ENCODE assay signal across 21 mouse cellular contexts in the genomic region with DNA sequence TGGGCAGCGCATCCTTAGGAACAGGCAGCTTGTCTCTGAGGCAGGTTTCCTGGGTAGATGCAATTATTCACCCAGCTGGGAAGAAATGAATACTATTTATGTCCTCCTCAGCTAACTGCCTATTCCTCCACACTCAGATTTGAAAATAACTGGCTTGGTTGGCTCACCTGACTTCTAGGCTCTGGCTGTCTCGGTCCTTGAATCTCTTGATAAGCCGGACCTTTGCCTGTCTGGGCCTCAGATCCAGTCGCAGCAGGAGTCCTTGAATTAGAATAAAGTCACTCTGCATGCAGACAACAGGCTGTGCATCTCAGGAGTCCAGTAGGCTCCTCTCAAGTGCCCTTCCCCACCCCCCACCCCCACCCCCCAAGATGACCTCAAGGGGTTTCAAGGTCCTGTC.
DNase-seq lines count a peak whose midpoint lies in the region; ATAC-seq lines count a peak whose summit lies in the region.
"Had no signal": no experiment of that assay in that cellular context is flagged by ENCODE, and none has a peak within 500 bp of the region (broad histone marks: within the 10 kb centered on the region; RNA-seq: fewer than 3 reads in every experiment).

No protein-coding gene starts in this region.

- ATAC-seq in heart, embryonic 12.5 days (ENCODE audit: insufficient number of reproducible peaks, low FRiP score): no peak
- no peak for ATAC-seq in midbrain, embryonic 16.5 days
- ATAC-seq in midbrain, embryonic 14.5 days (ENCODE audit: low FRiP score, low TSS enrichment): no peak
- ATAC-seq: hindbrain, embryonic 16.5 days; liver, embryonic 12.5 days had no signal

- no peak overlapping the region for H3K9ac ChIP-seq in heart, embryonic 12.5 days
- H3K9ac ChIP-seq in midbrain, embryonic 16.5 days (ENCODE audit: low read depth, low read length): 0 out of 2 replicates have a peak overlapping the region, but pooled peaks have one; percentile 21
- H3K9ac ChIP-seq in midbrain, embryonic 14.5 days (replicated peaks; ENCODE audit: low read length): no peak overlapping the region
- H3K9ac ChIP-seq: embryonic facial prominence, embryonic 12.5 days; limb, embryonic 12.5 days; liver, embryonic 12.5 days had no signal

- H3K27ac ChIP-seq in heart, embryonic 12.5 days (ENCODE audit: poor library complexity, severe bottlenecking): peak overlapping the region; percentile 37; the same call in 1 of the 2 replicates
- no peak overlapping the region for H3K27ac ChIP-seq in midbrain, embryonic 16.5 days (ENCODE audit: low read length)
- H3K27ac ChIP-seq in midbrain, embryonic 14.5 days (replicated peaks; ENCODE audit: low read depth, low read length): no peak overlapping the region
- no peak overlapping the region for H3K27ac ChIP-seq in embryonic facial prominence, embryonic 10.5 days (replicated peaks)
- H3K27ac ChIP-seq: embryonic facial prominence, embryonic 12.5 days; limb, embryonic 12.5 days; liver, embryonic 12.5 days had no signal

- no peak overlapping the region for H3K4me2 ChIP-seq in heart, embryonic 12.5 days
- H3K4me2 ChIP-seq in midbrain, embryonic 16.5 days (ENCODE audit: low read length): no peak overlapping the region
- H3K4me2 ChIP-seq in midbrain, embryonic 14.5 days (ENCODE audit: low read length): no peak overlapping the region
- H3K4me2 ChIP-seq: embryonic facial prominence, embryonic 12.5 days; limb, embryonic 12.5 days; liver, embryonic 12.5 days had no signal

- H3K36me3 ChIP-seq in heart, embryonic 12.5 days: no peaks in the 10 kb centered on the region
- no peaks in the 10 kb centered on the region for H3K36me3 ChIP-seq in midbrain, embryonic 16.5 days (ENCODE audit: control insufficient read depth, insufficient read depth, low read length)
- no peaks in the 10 kb centered on the region for H3K36me3 ChIP-seq in midbrain, embryonic 14.5 days (ENCODE audit: control insufficient read depth, insufficient read depth, low read length)
- H3K36me3 ChIP-seq in embryonic facial prominence, embryonic 10.5 days (replicated peaks): no peaks in the 10 kb centered on the region
- H3K36me3 ChIP-seq: embryonic facial prominence, embryonic 12.5 days; limb, embryonic 12.5 days; liver, embryonic 12.5 days had no signal

- 47% methylated on average over 4 of the region's 4 CpGs for WGBS in heart, embryonic 12.5 days
- 39% methylated on average over 4 of the region's 4 CpGs for WGBS in midbrain, embryonic 16.5 days
- WGBS in midbrain, embryonic 14.5 days: 34% methylated on average over 4 of the region's 4 CpGs
- 52% methylated on average over 4 of the region's 4 CpGs for WGBS in embryonic facial prominence, embryonic 10.5 days

- no peaks in the 10 kb centered on the region for H3K9me3 ChIP-seq in heart, embryonic 12.5 days (replicated peaks)
- no peaks in the 10 kb centered on the region for H3K9me3 ChIP-seq in midbrain, embryonic 16.5 days (replicated peaks; ENCODE audit: control insufficient read depth, low read length, poor library complexity, severe bottlenecking)
- no peaks in the 10 kb centered on the region for H3K9me3 ChIP-seq in midbrain, embryonic 14.5 days (ENCODE audit: control insufficient read depth, low read length)
- no peaks in the 10 kb centered on the region for H3K9me3 ChIP-seq in embryonic facial prominence, embryonic 10.5 days
- H3K9me3 ChIP-seq: embryonic facial prominence, embryonic 12.5 days; limb, embryonic 12.5 days; liver, embryonic 12.5 days had no signal

- no peak overlapping the region for H3K4me3 ChIP-seq in heart, embryonic 12.5 days
- H3K4me3 ChIP-seq in midbrain, embryonic 16.5 days (ENCODE audit: low read depth, low read length): no peak overlapping the region
- H3K4me3 ChIP-seq in midbrain, embryonic 14.5 days (replicated peaks; ENCODE audit: low read depth, low read length): no peak overlapping the region
- no peak overlapping the region for H3K4me3 ChIP-seq in embryonic facial prominence, embryonic 10.5 days
- H3K4me3 ChIP-seq: embryonic facial prominence, embryonic 12.5 days; erythroblast, embryonic 14.5 days; limb, embryonic 12.5 days; liver, embryonic 12.5 days; myocyte had no signal

- DNase-seq in cerebellum, postnatal 10 days: peak; percentile 18 to 30
- DNase-seq in cerebellum, adult 11-12 months: no peak
- DNase-seq in heart, postnatal 4 days: no peak
- DNase-seq in midbrain, embryonic 14.5 days: no peak
- DNase-seq in thymus, postnatal 36 days: no peak
- DNase-seq in embryonic facial prominence, embryonic 10.5 days (ENCODE audit: low spot score): no peak
- DNase-seq: cerebellum, adult 9-10 months; gastrocnemius, postnatal 10 days; lung, adult 2 months; lung, postnatal 4 days; right cerebral cortex, postnatal 14 days; spleen, adult 18-20 months; thymus, adult 2 months had no signal

- H3K4me1 ChIP-seq in heart, embryonic 12.5 days (replicated peaks): peaks cover 33% of the 10 kb centered on the region
- peaks cover 21% of the 10 kb centered on the region for H3K4me1 ChIP-seq in midbrain, embryonic 16.5 days (ENCODE audit: control insufficient read depth, insufficient read depth, low read length)
- peaks cover 25% of the 10 kb centered on the region for H3K4me1 ChIP-seq in midbrain, embryonic 14.5 days (ENCODE audit: control insufficient read depth, insufficient read depth, low read length)
- H3K4me1 ChIP-seq in embryonic facial prominence, embryonic 10.5 days: peaks cover 35% of the 10 kb centered on the region
- H3K4me1 ChIP-seq: liver, embryonic 12.5 days had no signal

- H3K27me3 ChIP-seq in heart, embryonic 12.5 days (replicated peaks): no peaks in the 10 kb centered on the region
- H3K27me3 ChIP-seq in midbrain, embryonic 16.5 days (ENCODE audit: control insufficient read depth, insufficient read depth, low read depth, low read length): no peaks in the 10 kb centered on the region
- no peaks in the 10 kb centered on the region for H3K27me3 ChIP-seq in midbrain, embryonic 14.5 days (ENCODE audit: control insufficient read depth, insufficient read depth, low read length)
- peaks cover 4% of the 10 kb centered on the region; the same call in 1 of the 2 replicates for H3K27me3 ChIP-seq in embryonic facial prominence, embryonic 10.5 days (replicated peaks; ENCODE audit: low read depth, poor library complexity, severe bottlenecking)
- H3K27me3 ChIP-seq: embryonic facial prominence, embryonic 12.5 days; limb, embryonic 12.5 days; liver, embryonic 12.5 days had no signal

Comparison
In these comparisons a context has a peak if more than half of its experiments do, and no peak if none do; other contexts are left out.
1. DNase-seq: peak in cerebellum, postnatal 10 days (2 of 2); none in cerebellum, adult 11-12 months (single experiment), heart, postnatal 4 days (single experiment), midbrain, embryonic 14.5 days (single experiment), thymus, postnatal 36 days (0 of 2) and embryonic facial prominence, embryonic 10.5 days (single experiment).